Mouse (Mus musculus): Measurements from ENCODE around the gene Mxd3. TPM values are rescaled to one million over a fixed set of nuclear protein-coding genes. Genes with fewer than 3 reads are reported as not detected.

Gene Mxd3
- total and polyA plus RNA-seq, 3 experiments = 3.9 to 9.3 TPM; not detected in 1

- Histone ChIP-seq H3K27ac (ENCODE audit: control insufficient read depth, low read depth, low read length) (no peak overlapping the region), H3K79me2 (ENCODE audit: control insufficient read depth, insufficient read depth, low read length, poor library complexity) (no peaks in the 10 kb centered on the region), H3K27me3 (ENCODE audit: control insufficient read depth in 1 of 2, insufficient read depth in 2 of 2, low read length in 2 of 2) (no peaks in the 10 kb centered on the region), H3K9me3 (replicated peaks; ENCODE audit: insufficient read depth, low read length) (no peaks in the 10 kb centered on the region), H3K9ac (ENCODE audit: control insufficient read depth, low read depth, low read length, poor library complexity, severe bottlenecking) (no peak overlapping the region), H3K4me1 (ENCODE audit: control insufficient read depth in 1 of 2, insufficient read depth in 2 of 2, low read length in 2 of 2) (no peaks in the 10 kb centered on the region), H3K36me3 (ENCODE audit: control insufficient read depth in 1 of 2, insufficient read depth in 2 of 2, low read length in 2 of 2) (no peaks in the 10 kb centered on the region; a peak in 1 of 4 replicates), H3K4me3 (ENCODE audit: control insufficient read depth in 1 of 2, insufficient read depth in 1 of 2, low read depth in 2 of 2, low read length in 2 of 2) (no peak overlapping the region)
- TF ChIP-seq CHD1 (IDR thresholded peaks at IDR 0.05; ENCODE audit: low read depth, low read length) (no peak), BHLHE40 (IDR thresholded peaks at IDR 0.05; ENCODE audit: borderline replicate concordance, low read depth, low read length) (no peak), ETS1 (IDR thresholded peaks at IDR 0.05; ENCODE audit: low read depth, low read length) (no peak), SIN3A (IDR thresholded peaks at IDR 0.05; ENCODE audit: low read length) (no peak), SMC3 (IDR thresholded peaks at IDR 0.05; ENCODE audit: low read depth, low read length) (no peak), NELFE (IDR thresholded peaks at IDR 0.05; ENCODE audit: low read depth, low read length) (no peak), ZMIZ1 (IDR thresholded peaks at IDR 0.05; ENCODE audit: low read depth, low read length) (no peak), ZC3H11A (IDR thresholded peaks at IDR 0.05; ENCODE audit: low read depth, low read length) (no peak), POLR2AphosphoS5 (IDR thresholded peaks at IDR 0.05; ENCODE audit: borderline replicate concordance, low read depth, low read length) (no peak), HCFC1 (IDR thresholded peaks at IDR 0.05; ENCODE audit: low read depth, low read length) (no peak), E2F4 (IDR thresholded peaks at IDR 0.05; ENCODE audit: borderline replicate concordance, low read depth, low read length) (no peak), TCF12 (IDR thresholded peaks at IDR 0.05; ENCODE audit: low read depth, low read length) (no peak), MEF2A (IDR thresholded peaks at IDR 0.05; ENCODE audit: extremely low read depth, insufficient replicate concordance, low read depth, low read length, poor library complexity, severe bottlenecking) (no peak), KAT2A (conservative IDR thresholded peaks at IDR 0.05; ENCODE audit: low read depth, low read length) (no peak)
- no peak for DNase-seq (ENCODE audit: low read depth, low spot score)
These were observed 49.4 kb upstream of the Mxd3 start for GRCm38 (mm10) chr13:55378907-55379580.

GRCm38 (mm10) chr13:55375877-55376276 is 46.3 kb upstream of the Mxd3 start:
- Histone ChIP-seq H3K9ac (ENCODE audit: control insufficient read depth, low read depth, low read length, poor library complexity, severe bottlenecking) (no peak overlapping the region), H3K9me3 (replicated peaks; ENCODE audit: insufficient read depth, low read length) (no peaks in the 10 kb centered on the region), H3K4me3 (ENCODE audit: control insufficient read depth in 1 of 2, insufficient read depth in 1 of 2, low read depth in 2 of 2, low read length in 2 of 2) (no peak overlapping the region), H3K36me3 (ENCODE audit: control insufficient read depth in 1 of 2, insufficient read depth in 2 of 2, low read length in 2 of 2) (peaks cover 0 to 14% of the 10 kb centered on the region in 2 experiments; a peak in 2 of 4 replicates), H3K27me3 (ENCODE audit: control insufficient read depth in 1 of 2, insufficient read depth in 2 of 2, low read length in 2 of 2) (no peaks in the 10 kb centered on the region), H3K79me2 (ENCODE audit: control insufficient read depth, insufficient read depth, low read length, poor library complexity) (no peaks in the 10 kb centered on the region), H3K27ac (ENCODE audit: control insufficient read depth, low read depth, low read length) (no peak overlapping the region), H3K4me1 (ENCODE audit: control insufficient read depth in 1 of 2, insufficient read depth in 2 of 2, low read length in 2 of 2) (peaks cover 3 to 27% of the 10 kb centered on the region in 2 experiments; a peak in 3 of 4 replicates)
- TF ChIP-seq SMC3 (IDR thresholded peaks at IDR 0.05; ENCODE audit: low read depth, low read length) (no peak), POLR2AphosphoS5 (IDR thresholded peaks at IDR 0.05; ENCODE audit: borderline replicate concordance, low read depth, low read length) (no peak), ZMIZ1 (IDR thresholded peaks at IDR 0.05; ENCODE audit: low read depth, low read length) (no peak), USF1 (IDR thresholded peaks at IDR 0.05; ENCODE audit: low read depth, low read length) (no peak), ZNF384 (IDR thresholded peaks at IDR 0.05; ENCODE audit: low read depth, low read length) (no peak), CHD2 (IDR thresholded peaks at IDR 0.05; ENCODE audit: low read length) (no peak), POLR2AphosphoS2 (IDR thresholded peaks at IDR 0.05; ENCODE audit: low read length) (no peak), ETS1 (IDR thresholded peaks at IDR 0.05; ENCODE audit: low read depth, low read length) (no peak), NRF1 (IDR thresholded peaks at IDR 0.05; ENCODE audit: insufficient read depth, low read depth, low read length, poor library complexity, severe bottlenecking) (no peak), POLR2A (IDR thresholded peaks at IDR 0.05; ENCODE audit: control insufficient read depth in 1 of 2, insufficient read depth in 1 of 2, low read depth in 1 of 2, low read length in 2 of 2, poor library complexity in 1 of 2) (no peak), EP300 (IDR thresholded peaks at IDR 0.05; ENCODE audit: low read depth in 1 of 2, low read length in 2 of 2) (no peak), RCOR1 (IDR thresholded peaks at IDR 0.05; ENCODE audit: low read depth, low read length) (no peak), ZKSCAN1 (IDR thresholded peaks at IDR 0.05; ENCODE audit: low read depth, low read length) (no peak)
- DNase-seq (ENCODE audit: low read depth, low spot score) = no peak

Measured in MEL (cell line).